ENCODE assay signal across 25 mouse cellular contexts in genomic region chr7:134071153-134071885, GRCm38 (mm10).
DNase-seq lines count a peak whose midpoint lies in the region; ATAC-seq and TF ChIP-seq lines count a peak whose summit lies in the region.
"Had no signal": no experiment of that assay in that cellular context is flagged by ENCODE, and none has a peak within 500 bp of the region (broad histone marks: within the 10 kb centered on the region; RNA-seq: fewer than 3 reads in every experiment).

No protein-coding gene starts in this region.

- H3K4me2 ChIP-seq in intestine, embryonic 14.5 days (ENCODE audit: low read length), result no peak overlapping the region
- no peak overlapping the region for H3K4me2 ChIP-seq in intestine, embryonic 16.5 days (ENCODE audit: low read depth, low read length)
- no peak overlapping the region for H3K4me2 ChIP-seq in lung, embryonic 14.5 days
- H3K4me2 ChIP-seq in lung, embryonic 16.5 days (ENCODE audit: low read depth, low read length), result no peak overlapping the region
- H3K4me2 ChIP-seq in midbrain, embryonic 11.5 days, result no peak overlapping the region
- H3K4me2 ChIP-seq in midbrain, embryonic 13.5 days (replicated peaks), result no peak overlapping the region
- H3K4me2 ChIP-seq: embryonic facial prominence, embryonic 12.5 days; forebrain, embryonic 13.5 days had no signal

- no peak for ATAC-seq in intestine, embryonic 14.5 days (replicated peaks; ENCODE audit: low FRiP score, low TSS enrichment, low read depth)
- no peak for ATAC-seq in intestine, embryonic 16.5 days
- ATAC-seq in lung, embryonic 14.5 days (ENCODE audit: insufficient read depth), result peak; percentile 83
- peak; percentile 86 for ATAC-seq in lung, embryonic 16.5 days (ENCODE audit: low read depth)
- ATAC-seq in midbrain, embryonic 11.5 days (ENCODE audit: low FRiP score), result no peak
- no peak for ATAC-seq in midbrain, embryonic 13.5 days
- ATAC-seq: activated CD4-positive, CD25-positive, alpha-beta regulatory T cell, adult 4 months; CD4-positive, CD25-positive, alpha-beta regulatory T cell, adult 4 months; forebrain, embryonic 13.5 days; Patski had no signal

- H3K4me1 ChIP-seq in intestine, embryonic 14.5 days (replicated peaks; ENCODE audit: control insufficient read depth, insufficient read depth, low read length), result peaks cover 4% of the 10 kb centered on the region; the same call in 1 of the 2 replicates
- no peaks in the 10 kb centered on the region; the same call in 1 of the 2 replicates for H3K4me1 ChIP-seq in intestine, embryonic 16.5 days (ENCODE audit: control insufficient read depth, insufficient read depth, low read length)
- H3K4me1 ChIP-seq in lung, embryonic 14.5 days (ENCODE audit: insufficient read depth), result peaks cover 14% of the 10 kb centered on the region; the same call in 1 of the 2 replicates
- peaks cover 18% of the 10 kb centered on the region for H3K4me1 ChIP-seq in lung, embryonic 16.5 days (replicated peaks; ENCODE audit: control insufficient read depth, insufficient read depth, low read length)
- H3K4me1 ChIP-seq in midbrain, embryonic 11.5 days (ENCODE audit: control insufficient read depth, insufficient read depth, low read length), result no peaks in the 10 kb centered on the region
- H3K4me1 ChIP-seq in midbrain, embryonic 13.5 days (replicated peaks), result no peaks in the 10 kb centered on the region
- H3K4me1 ChIP-seq: forebrain, embryonic 13.5 days had no signal

- no peak overlapping the region for H3K9ac ChIP-seq in intestine, embryonic 14.5 days (ENCODE audit: low read length)
- H3K9ac ChIP-seq in intestine, embryonic 16.5 days (ENCODE audit: low read depth, low read length), result no peak overlapping the region
- H3K9ac ChIP-seq in lung, embryonic 14.5 days, result no peak overlapping the region
- H3K9ac ChIP-seq in lung, embryonic 16.5 days (ENCODE audit: low read length), result no peak overlapping the region
- H3K9ac ChIP-seq in midbrain, embryonic 11.5 days (ENCODE audit: low read length), result no peak overlapping the region
- H3K9ac ChIP-seq in midbrain, embryonic 13.5 days (replicated peaks), result no peak overlapping the region
- H3K9ac ChIP-seq: embryonic facial prominence, embryonic 12.5 days; forebrain, embryonic 13.5 days had no signal

- no peak overlapping the region for H3K4me3 ChIP-seq in intestine, embryonic 14.5 days (ENCODE audit: low read depth, low read length)
- no peak overlapping the region for H3K4me3 ChIP-seq in intestine, embryonic 16.5 days (ENCODE audit: low read length)
- no peak overlapping the region for H3K4me3 ChIP-seq in lung, embryonic 14.5 days (ENCODE audit: low read depth, low read length)
- H3K4me3 ChIP-seq in lung, embryonic 16.5 days (ENCODE audit: low read length), result no peak overlapping the region
- no peak overlapping the region for H3K4me3 ChIP-seq in midbrain, embryonic 11.5 days (ENCODE audit: low read depth, low read length)
- H3K4me3 ChIP-seq in midbrain, embryonic 13.5 days (replicated peaks), result no peak overlapping the region
- H3K4me3 ChIP-seq: embryonic facial prominence, embryonic 10.5 days; embryonic facial prominence, embryonic 12.5 days; forebrain, embryonic 13.5 days had no signal

- no peaks in the 10 kb centered on the region for H3K36me3 ChIP-seq in intestine, embryonic 14.5 days (ENCODE audit: control insufficient read depth, insufficient read depth, low read length)
- H3K36me3 ChIP-seq in intestine, embryonic 16.5 days (ENCODE audit: control insufficient read depth, insufficient read depth, low read length), result no peaks in the 10 kb centered on the region
- no peaks in the 10 kb centered on the region for H3K36me3 ChIP-seq in lung, embryonic 14.5 days (ENCODE audit: insufficient read depth)
- peaks cover 3% of the 10 kb centered on the region; the same call in 1 of the 2 replicates for H3K36me3 ChIP-seq in lung, embryonic 16.5 days (ENCODE audit: control insufficient read depth, insufficient read depth, low read length)
- no peaks in the 10 kb centered on the region for H3K36me3 ChIP-seq in midbrain, embryonic 11.5 days (ENCODE audit: control insufficient read depth, insufficient read depth, low read length)
- H3K36me3 ChIP-seq in midbrain, embryonic 13.5 days, result no peaks in the 10 kb centered on the region
- H3K36me3 ChIP-seq: embryonic facial prominence, embryonic 10.5 days; embryonic facial prominence, embryonic 12.5 days; G1E had no signal

- TF ChIP-seq CTCF in lung, embryonic 14.5 days (IDR thresholded peaks at IDR 0.05; ENCODE audit: low read depth), result no peak

- no peaks in the 10 kb centered on the region for H3K9me3 ChIP-seq in intestine, embryonic 14.5 days (ENCODE audit: control insufficient read depth, low read length)
- no peaks in the 10 kb centered on the region for H3K9me3 ChIP-seq in intestine, embryonic 16.5 days (ENCODE audit: control insufficient read depth, low read length)
- no peaks in the 10 kb centered on the region for H3K9me3 ChIP-seq in lung, embryonic 14.5 days (ENCODE audit: low read depth, low read length)
- H3K9me3 ChIP-seq in lung, embryonic 16.5 days (ENCODE audit: control insufficient read depth, low read length), result no peaks in the 10 kb centered on the region
- no peaks in the 10 kb centered on the region for H3K9me3 ChIP-seq in midbrain, embryonic 11.5 days (ENCODE audit: control insufficient read depth, low read length)
- H3K9me3 ChIP-seq in midbrain, embryonic 13.5 days, result no peaks in the 10 kb centered on the region
- H3K9me3 ChIP-seq: embryonic facial prominence, embryonic 10.5 days; embryonic facial prominence, embryonic 12.5 days; forebrain, embryonic 13.5 days had no signal

- no peak for DNase-seq in intestine, embryonic 14.5 days (ENCODE audit: low spot score)
- DNase-seq in lung, embryonic 14.5 days, result peak; percentile 89
- no peak for DNase-seq in lung, postnatal 36 days
- no peak for DNase-seq in lung, adult 18-20 months
- peak; percentile 69 for DNase-seq in midbrain, embryonic 11.5 days (ENCODE audit: low spot score, missing footprints)
- DNase-seq: adrenal gland, adult 8-10 months; adrenal gland, postnatal 14 days; adrenal gland, postnatal 36 days; B cell, adult 2 months; cerebellum, adult 11-12 months; cerebellum, adult 2 months; cerebellum, adult 9-10 months; cerebellum, postnatal 10 days; cerebellum, postnatal 25 days had no signal

- H3K27me3 ChIP-seq in intestine, embryonic 14.5 days (replicated peaks; ENCODE audit: control insufficient read depth, insufficient read depth, low read length), result no peaks in the 10 kb centered on the region
- H3K27me3 ChIP-seq in intestine, embryonic 16.5 days (replicated peaks; ENCODE audit: control insufficient read depth, insufficient read depth, low read length), result no peaks in the 10 kb centered on the region
- no peaks in the 10 kb centered on the region for H3K27me3 ChIP-seq in lung, embryonic 14.5 days (ENCODE audit: insufficient read depth, low read length)
- no peaks in the 10 kb centered on the region for H3K27me3 ChIP-seq in lung, embryonic 16.5 days (ENCODE audit: control insufficient read depth, insufficient read depth, low read depth, low read length)
- H3K27me3 ChIP-seq in midbrain, embryonic 11.5 days (ENCODE audit: control insufficient read depth, insufficient read depth, low read length), result no peaks in the 10 kb centered on the region
- H3K27me3 ChIP-seq in midbrain, embryonic 13.5 days, result no peaks in the 10 kb centered on the region
- H3K27me3 ChIP-seq: CH12.LX; embryonic facial prominence, embryonic 12.5 days; forebrain, embryonic 13.5 days; Patski had no signal

- H3K27ac ChIP-seq in intestine, embryonic 14.5 days (ENCODE audit: low read depth), result 0 out of 2 replicates have a peak overlapping the region, but pooled peaks have one; percentile 27
- no peak overlapping the region; the same call in 1 of the 2 replicates for H3K27ac ChIP-seq in intestine, embryonic 16.5 days (ENCODE audit: low read length)
- H3K27ac ChIP-seq in lung, embryonic 14.5 days (ENCODE audit: low read depth), result peak overlapping the region; percentile 67
- peak overlapping the region; percentile 68 for H3K27ac ChIP-seq in lung, embryonic 16.5 days (ENCODE audit: low read length)
- H3K27ac ChIP-seq in midbrain, embryonic 11.5 days (ENCODE audit: low read depth, low read length), result no peak overlapping the region
- H3K27ac ChIP-seq in midbrain, embryonic 13.5 days, result no peak overlapping the region
- H3K27ac ChIP-seq: embryonic facial prominence, embryonic 10.5 days; embryonic facial prominence, embryonic 12.5 days; forebrain, embryonic 13.5 days had no signal

- 44% methylated on average over 11 of the region's 11 CpGs for WGBS in intestine, embryonic 14.5 days
- 53% methylated on average over 11 of the region's 11 CpGs for WGBS in intestine, embryonic 16.5 days
- 17% methylated on average over 11 of the region's 11 CpGs for WGBS in lung, embryonic 14.5 days
- WGBS in lung, embryonic 16.5 days, result 21% methylated on average over 11 of the region's 11 CpGs
- 87% methylated on average over 11 of the region's 11 CpGs for WGBS in midbrain, embryonic 11.5 days
- 87% methylated on average over 11 of the region's 11 CpGs for WGBS in midbrain, embryonic 13.5 days

Comparison
In these comparisons a context has a peak if more than half of its experiments do, and no peak if none do; other contexts are left out.
1. DNase-seq: peak in lung, embryonic 14.5 days (single experiment) and midbrain, embryonic 11.5 days (single experiment); none in intestine, embryonic 14.5 days (single experiment), lung, postnatal 36 days (single experiment) and lung, adult 18-20 months (0 of 2).
2. H3K27ac ChIP-seq: peak in intestine, embryonic 14.5 days (single experiment), lung, embryonic 14.5 days (single experiment) and lung, embryonic 16.5 days (single experiment); none in intestine, embryonic 16.5 days (single experiment), midbrain, embryonic 11.5 days (single experiment) and midbrain, embryonic 13.5 days (single experiment).
3. ATAC-seq: peak in lung, embryonic 14.5 days (single experiment) and lung, embryonic 16.5 days (single experiment); none in intestine, embryonic 14.5 days (single experiment), intestine, embryonic 16.5 days (single experiment), midbrain, embryonic 11.5 days (single experiment) and midbrain, embryonic 13.5 days (single experiment).